Mouse (Mus musculus) liver, postnatal 0 days (tissue): ENCODE measurements around the gene Pax8. TPM values are rescaled to one million over a fixed set of nuclear protein-coding genes. Genes with fewer than 3 reads are reported as not detected.

Experiments
- ATAC-seq: fragments of 200-750 bp; cut with Nextera tagmentation; 2 replicates; pipeline ENCODE4 v1.8.0; 2017; ENCODE audit warnings: mild to moderate bottlenecking, moderate library complexity
- DNase-seq: peaks from one replicate; pipeline ENCODE4 v3.0.0-alpha.2; 2016
- H3K27ac ChIP-seq: fragments of 300-500 bp; sonication (generic); 2 replicates; pipeline ENCODE4 v1.5.1; 2014; ENCODE audit warnings: antibody characterized with exemption, moderate library complexity, mild to moderate bottlenecking, low read depth
- H3K27me3 ChIP-seq: fragments of 300-500 bp; sonication (generic); 2 replicates; pipeline ENCODE4 v1.6.1; 2014; ENCODE audit warnings: low read length, control low read depth, mixed read lengths; ENCODE audit not compliant: insufficient read depth
- H3K36me3 ChIP-seq: fragments of 300-500 bp; sonication (generic); replicated peaks from 2 replicates; pipeline ENCODE4 v1.6.1; 2014; ENCODE audit warnings: mild to moderate bottlenecking, control low read depth, low read length, moderate library complexity, mixed read lengths; ENCODE audit not compliant: insufficient read depth
- H3K4me1 ChIP-seq: fragments of 300-500 bp; sonication (generic); 2 replicates; pipeline ENCODE4 v1.6.1; 2014; ENCODE audit warnings: antibody characterized with exemption, mild to moderate bottlenecking, control low read depth; ENCODE audit not compliant: insufficient read depth
- H3K4me2 ChIP-seq: fragments of 300-500 bp; sonication (generic); 2 replicates; pipeline ENCODE4 v1.6.1; 2014; ENCODE audit warnings: low read depth, mild to moderate bottlenecking, low read length, moderate library complexity, mixed read lengths
- H3K4me3 ChIP-seq: fragments of 300-500 bp; sonication (generic); 2 replicates; pipeline ENCODE4 v1.5.1; 2014; ENCODE audit warnings: low read depth, low read length
- H3K9ac ChIP-seq: fragments of 300-500 bp; sonication (generic); replicated peaks from 2 replicates; pipeline ENCODE4 v1.6.1; 2014; ENCODE audit warnings: mild to moderate bottlenecking, moderate library complexity
- H3K9me3 ChIP-seq: fragments of 300-500 bp; sonication (generic); 2 replicates; pipeline ENCODE4 v1.6.1; 2016; ENCODE audit warnings: mild to moderate bottlenecking, control low read depth, low read length, mixed read lengths
- CTCF ChIP-seq: sonication (generic); IDR thresholded peaks from 2 replicates; pipeline ENCODE4 v1.5.1; 2016; ENCODE audit warnings: antibody characterized with exemption, low read depth
- EP300 ChIP-seq: IDR thresholded peaks from 2 replicates; pipeline ENCODE4 v1.6.1; 2016; ENCODE audit warnings: antibody characterized with exemption, low read depth, mild to moderate bottlenecking
- whole genome bisulfite sequencing: fragments of 180-500 bp; shearing (Covaris S2); extraction: QIAGEN DNeasy Blood & Tissue Kit; methylation state at CpG from one replicate; pipeline ENCODE4 v1.1.7; 2014; ENCODE audit not compliant: insufficient replicate concordance; 5-methylcytosine and 5-hydroxymethylcytosine counted together
- polyA plus RNA-seq: library from polyadenylated mRNA; unstranded; fragments of >200 nt; fragmentation: Nextera tagmentation; extraction: Ambion mirVana; gene quantifications from 2 replicates; pipeline ENCODE4 v1.2.1, GENCODE M21; 2015

Gene Pax8
- polyA plus RNA-seq, 1 experiment from 2014 or later: not detected

- ATAC-seq (no peak), DNase-seq (no peak)
- H3K9ac ChIP-seq: no peak overlapping the region
- no peaks in the 10 kb centered on the region for H3K27me3 ChIP-seq
- no peak for TF ChIP-seq EP300
- TF ChIP-seq CTCF: no peak
- H3K4me2 ChIP-seq: no peak overlapping the region
- H3K36me3 ChIP-seq: no peaks in the 10 kb centered on the region
- 45% methylated on average over 2 of the region's 2 CpGs for WGBS
- peaks cover 5% of the 10 kb centered on the region for H3K4me1 ChIP-seq
- no peak overlapping the region for H3K4me3 ChIP-seq
- H3K27ac ChIP-seq: no peak overlapping the region
- H3K9me3 ChIP-seq: no peaks in the 10 kb centered on the region
Observed at GRCm38 (mm10) chr2:24425630-24426029, 49.8 kb downstream of the Pax8 start.

- ATAC-seq (no peak), DNase-seq (no peak)
- WGBS: 58% methylated on average over 3 of the region's 3 CpGs
- no peak overlapping the region for H3K4me3 ChIP-seq
- H3K9ac ChIP-seq: no peak overlapping the region
- H3K4me1 ChIP-seq: peaks cover 5% of the 10 kb centered on the region
- H3K27me3 ChIP-seq: no peaks in the 10 kb centered on the region
- H3K36me3 ChIP-seq: no peaks in the 10 kb centered on the region
- no peak overlapping the region for H3K4me2 ChIP-seq
- TF ChIP-seq EP300 (no peak), CTCF (no peak)
- no peak overlapping the region for H3K27ac ChIP-seq
- H3K9me3 ChIP-seq: no peaks in the 10 kb centered on the region
Observed at GRCm38 (mm10) chr2:24422815-24423214, 52.6 kb downstream of the Pax8 start.

- no peak for TF ChIP-seq CTCF
- Histone ChIP-seq H3K27me3 (no peaks in the 10 kb centered on the region), H3K9me3 (no peaks in the 10 kb centered on the region), H3K9ac (no peak overlapping the region), H3K4me2 (no peak overlapping the region), H3K36me3 (no peaks in the 10 kb centered on the region), H3K4me3 (no peak overlapping the region), H3K4me1 (peaks cover 5% of the 10 kb centered on the region), H3K27ac (no peak overlapping the region)
- no peak for DNase-seq
- 75% methylated on average over 6 of the region's 6 CpGs for WGBS
- peak; percentile 43; the same call in 1 of the 2 replicates for ATAC-seq
Observed at GRCm38 (mm10) chr2:24421211-24421863, 54.1 kb downstream of the Pax8 start.

- Histone ChIP-seq H3K4me1 (peaks cover 5% of the 10 kb centered on the region), H3K9me3 (no peaks in the 10 kb centered on the region), H3K27me3 (no peaks in the 10 kb centered on the region), H3K9ac (no peak overlapping the region), H3K27ac (no peak overlapping the region), H3K36me3 (no peaks in the 10 kb centered on the region), H3K4me2 (no peak overlapping the region), H3K4me3 (no peak overlapping the region)
- WGBS: 72% methylated on average over 4 of the region's 4 CpGs
- ATAC-seq (no peak), DNase-seq (no peak)
- no peak for TF ChIP-seq EP300
- no peak for TF ChIP-seq CTCF
Observed at GRCm38 (mm10) chr2:24417564-24417963, 57.8 kb downstream of the Pax8 start.

- 6% methylated on average over 2 of the region's 2 CpGs for WGBS
- H3K4me3 ChIP-seq: no peak overlapping the region
- no peak overlapping the region for H3K27ac ChIP-seq
- H3K27me3 ChIP-seq: no peaks in the 10 kb centered on the region
- H3K4me1 ChIP-seq: peaks cover 5% of the 10 kb centered on the region
- H3K9me3 ChIP-seq: no peaks in the 10 kb centered on the region
- ATAC-seq: no peak
- DNase-seq: no peak
- H3K36me3 ChIP-seq: no peaks in the 10 kb centered on the region
- no peak overlapping the region for H3K4me2 ChIP-seq
- TF ChIP-seq EP300: no peak
- no peak for TF ChIP-seq CTCF
- no peak overlapping the region for H3K9ac ChIP-seq
Observed at GRCm38 (mm10) chr2:24417106-24417505, 58.3 kb downstream of the Pax8 start.

- peaks cover under 1% of the 10 kb centered on the region; the same call in 1 of the 2 replicates for H3K4me1 ChIP-seq
- H3K9me3 ChIP-seq: no peaks in the 10 kb centered on the region
- no peak for DNase-seq
- no peak for ATAC-seq
- WGBS: 29% methylated on average over 9 of the region's 9 CpGs
- H3K4me2 ChIP-seq: no peak overlapping the region
- H3K36me3 ChIP-seq: no peaks in the 10 kb centered on the region
- no peak overlapping the region for H3K27ac ChIP-seq
- TF ChIP-seq EP300: no peak
- no peak for TF ChIP-seq CTCF
- H3K27me3 ChIP-seq: no peaks in the 10 kb centered on the region
- no peak overlapping the region for H3K9ac ChIP-seq
- no peak overlapping the region for H3K4me3 ChIP-seq
Observed at GRCm38 (mm10) chr2:24416668-24417067, 58.7 kb downstream of the Pax8 start.
